Mouse (Mus musculus) lung, postnatal 4 days (tissue): ENCODE results near the gene Mpg.
A peak's percentile ranks its signal among the peaks of the same experiment; 100 is the strongest.

ENCODE experiments used
- DNase-seq, 2 experiments: peaks; one replicate each; pipeline ENCODE4 v3.0.0; 2021

Mpg gene

DNA sequence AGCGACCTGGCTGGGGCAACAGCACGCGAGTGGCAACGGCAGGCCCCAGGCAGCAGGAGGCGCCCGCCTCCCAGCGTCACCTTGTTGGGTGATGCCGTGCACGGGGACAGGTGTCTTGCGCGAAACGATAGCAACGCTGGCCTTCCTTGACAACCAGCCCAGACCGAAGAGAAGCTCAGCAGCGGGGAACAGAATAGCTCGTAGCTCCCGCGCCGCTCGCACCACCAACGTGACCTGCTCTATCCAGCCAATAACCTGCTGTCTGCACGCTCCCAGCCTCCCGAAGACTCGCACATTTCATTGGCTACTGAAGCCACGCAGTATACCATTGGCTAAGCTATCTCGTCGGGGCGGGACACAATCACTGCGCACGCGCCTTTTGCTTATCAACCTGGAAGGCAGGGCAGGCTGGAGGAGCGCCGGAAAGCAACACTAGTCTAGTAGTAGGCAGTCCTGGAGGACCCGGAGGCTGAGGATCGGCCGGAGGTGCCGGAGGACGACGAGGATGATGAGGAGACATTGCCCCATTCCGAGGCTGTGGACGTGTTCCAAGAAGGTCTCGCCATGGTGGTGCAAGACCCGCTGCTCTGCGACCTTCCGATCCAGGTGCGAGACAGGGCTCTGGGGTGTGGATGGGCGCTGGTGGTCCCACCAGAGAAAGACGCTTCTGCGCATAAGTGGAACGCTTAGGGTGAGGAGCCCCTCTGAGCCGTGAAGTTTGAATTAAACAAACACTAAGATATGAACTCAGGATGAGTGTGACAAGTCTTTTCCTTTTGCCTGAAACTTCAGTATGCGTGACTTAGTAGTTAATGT lies 21.0 kb upstream of the Mpg start, which contains the start of gene Snrnp25:
Gene Snrnp25 (plus strand): TSS at position 358 of the 816 bp plus-strand sequence.
- DNase-seq, result peak; percentile 96 to 97

DNA sequence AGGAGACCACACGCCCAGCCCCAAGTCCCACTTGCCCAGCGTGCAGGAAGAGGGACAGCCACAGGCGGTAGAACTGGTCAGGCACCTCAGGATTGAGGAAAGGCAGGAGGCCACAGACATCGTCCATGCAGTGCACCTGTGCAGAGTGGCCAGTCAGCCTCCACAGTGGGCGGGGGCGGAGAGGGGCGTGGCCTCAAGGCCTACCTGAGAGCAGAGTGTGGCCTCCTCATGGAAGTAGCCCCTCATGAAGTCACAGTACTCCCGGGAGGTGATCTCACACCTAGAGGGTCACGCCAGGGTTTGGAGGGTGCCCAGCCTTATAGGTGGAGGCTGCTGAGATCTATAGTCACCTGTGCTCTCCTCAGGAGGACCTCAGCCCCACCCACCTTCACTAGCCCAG lies 15.7 kb upstream of the Mpg start:
- no peak for DNase-seq

DNA sequence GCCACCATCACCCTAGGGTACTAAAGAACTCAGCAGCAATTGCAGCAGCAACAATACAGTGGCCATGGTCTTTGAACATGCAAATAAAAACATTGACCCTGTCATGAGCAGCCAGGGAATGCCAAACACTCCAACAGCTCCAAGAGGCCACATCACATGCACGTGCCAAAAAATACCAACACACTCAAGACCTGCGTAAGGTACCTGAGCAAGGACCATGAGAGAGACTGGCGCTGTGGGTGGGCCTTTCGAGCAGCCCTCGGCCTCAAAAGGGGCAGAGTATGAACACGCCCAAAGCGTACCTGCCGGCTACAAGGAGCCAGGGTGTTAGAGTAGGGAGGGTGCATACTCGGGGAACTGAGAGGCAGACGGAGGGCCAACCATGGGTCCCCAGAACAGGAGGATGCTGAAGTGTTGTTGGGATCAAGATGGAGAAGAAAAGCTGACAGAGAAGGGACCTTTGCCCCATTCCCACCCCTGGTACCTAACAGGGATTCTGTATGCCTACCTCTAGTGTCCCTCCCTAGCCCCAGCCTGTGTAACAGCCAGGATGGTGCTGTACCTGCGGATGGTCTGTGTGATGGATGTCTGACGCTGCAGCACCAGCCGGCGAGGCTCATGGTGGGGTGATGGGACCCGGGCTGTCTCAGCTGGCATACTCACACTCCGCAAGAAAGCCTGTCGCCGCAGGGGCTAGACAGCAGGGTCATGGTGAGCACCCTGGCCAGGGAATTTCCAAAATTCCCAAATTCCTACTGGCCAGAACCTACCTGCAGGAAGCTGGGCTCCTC lies 10.7 kb upstream of the Mpg start:
- peak in 1 of 2 experiments; percentile 43 for DNase-seq

DNA sequence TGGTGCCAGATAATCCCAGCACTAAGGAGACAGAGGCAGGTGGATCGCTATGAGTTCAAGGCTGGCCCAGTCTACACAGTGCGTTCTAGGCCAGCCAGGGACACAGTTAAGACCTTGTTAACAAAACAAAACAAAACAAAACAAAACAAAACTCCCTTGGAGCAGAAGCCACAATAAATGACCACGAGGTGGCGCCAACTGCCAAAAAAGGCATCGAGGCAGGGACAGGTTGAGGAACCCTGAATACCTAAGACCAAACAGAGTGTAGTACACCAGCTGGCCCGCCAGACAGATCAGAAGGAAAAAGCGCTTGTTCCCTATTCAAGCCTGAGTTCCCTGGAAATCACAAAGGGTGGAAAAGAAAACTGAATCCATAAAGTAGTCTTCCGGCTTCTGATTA lies 9.5 kb upstream of the Mpg start:
- peak; percentile 58 to 77 for DNase-seq

DNA sequence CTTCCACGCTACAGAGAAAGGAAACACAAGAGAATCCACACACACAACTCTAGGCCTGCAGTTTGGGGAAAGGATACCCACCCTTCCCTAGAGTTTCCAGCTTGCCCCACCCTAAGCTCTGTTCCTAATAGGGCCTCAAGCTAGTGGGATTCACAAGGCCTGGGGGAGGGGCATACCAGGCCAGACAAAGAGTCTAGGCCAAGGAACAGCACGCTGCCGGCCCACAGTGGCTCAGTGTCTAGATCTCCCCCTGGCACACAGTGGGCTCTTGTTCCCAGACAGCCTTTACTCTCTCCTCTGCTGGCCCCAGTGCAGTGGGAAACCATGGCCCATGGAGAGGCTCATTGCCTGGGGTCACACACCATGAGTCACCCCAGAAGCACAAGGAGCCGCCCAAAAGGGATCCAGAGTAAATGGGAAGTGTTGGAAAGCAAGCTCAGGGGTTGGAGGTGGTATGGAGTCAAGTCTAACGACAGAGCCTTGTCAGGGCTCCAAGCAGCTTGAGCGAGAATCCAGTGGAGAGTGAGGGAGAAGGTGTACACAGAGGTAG lies 7.7 kb upstream of the Mpg start:
- DNase-seq, result no peak

DNA sequence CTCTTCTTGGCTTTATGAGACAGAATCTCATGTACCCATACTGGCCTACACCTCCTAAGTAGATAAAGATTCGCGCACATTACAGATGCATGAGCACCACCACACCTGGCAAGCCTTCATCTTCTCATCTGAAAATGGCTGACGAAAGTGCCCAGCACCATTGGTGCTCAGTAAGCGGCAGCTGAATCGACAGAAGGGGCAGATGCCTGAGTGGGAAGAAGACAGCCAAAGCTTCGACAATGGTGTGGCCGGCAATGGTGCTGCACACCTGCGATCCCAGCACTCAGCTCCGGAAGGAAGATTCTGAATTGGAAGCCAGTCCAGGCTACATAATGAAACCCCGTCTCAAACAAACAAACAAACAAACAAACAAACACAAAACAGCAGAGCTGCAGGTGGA lies 7.0 kb upstream of the Mpg start:
- DNase-seq, result no peak

DNA sequence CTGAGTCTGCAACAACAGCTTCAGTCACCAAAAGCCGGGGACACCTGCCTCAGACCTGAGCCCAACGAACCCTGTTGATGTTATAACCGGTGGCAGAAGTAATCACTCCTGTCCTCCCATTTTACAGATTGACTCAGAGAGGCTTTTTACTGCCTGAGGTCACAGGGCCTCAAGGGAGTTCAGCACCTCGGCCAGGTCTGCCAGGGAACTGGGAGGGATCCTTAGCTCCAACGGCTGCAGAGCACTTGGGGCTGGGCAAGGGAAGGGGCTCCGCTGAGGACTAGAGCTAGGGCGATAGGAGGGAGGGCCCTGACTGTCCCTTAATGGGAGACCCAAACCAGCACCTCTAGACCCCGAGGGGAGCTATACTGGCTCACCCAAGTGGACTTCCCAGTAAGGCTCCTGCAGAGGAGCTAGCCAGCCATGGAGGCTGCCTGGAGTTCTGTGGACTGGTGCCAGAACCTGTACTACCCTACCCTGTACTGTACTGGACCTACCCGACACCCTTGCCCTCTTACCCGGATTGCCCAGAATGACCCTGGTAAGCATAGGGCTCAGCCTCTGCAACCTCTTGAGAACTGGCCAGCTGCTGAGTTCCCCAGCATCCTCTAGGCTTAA lies 5.6 kb upstream of the Mpg start:
- DNase-seq, result no peak

DNA sequence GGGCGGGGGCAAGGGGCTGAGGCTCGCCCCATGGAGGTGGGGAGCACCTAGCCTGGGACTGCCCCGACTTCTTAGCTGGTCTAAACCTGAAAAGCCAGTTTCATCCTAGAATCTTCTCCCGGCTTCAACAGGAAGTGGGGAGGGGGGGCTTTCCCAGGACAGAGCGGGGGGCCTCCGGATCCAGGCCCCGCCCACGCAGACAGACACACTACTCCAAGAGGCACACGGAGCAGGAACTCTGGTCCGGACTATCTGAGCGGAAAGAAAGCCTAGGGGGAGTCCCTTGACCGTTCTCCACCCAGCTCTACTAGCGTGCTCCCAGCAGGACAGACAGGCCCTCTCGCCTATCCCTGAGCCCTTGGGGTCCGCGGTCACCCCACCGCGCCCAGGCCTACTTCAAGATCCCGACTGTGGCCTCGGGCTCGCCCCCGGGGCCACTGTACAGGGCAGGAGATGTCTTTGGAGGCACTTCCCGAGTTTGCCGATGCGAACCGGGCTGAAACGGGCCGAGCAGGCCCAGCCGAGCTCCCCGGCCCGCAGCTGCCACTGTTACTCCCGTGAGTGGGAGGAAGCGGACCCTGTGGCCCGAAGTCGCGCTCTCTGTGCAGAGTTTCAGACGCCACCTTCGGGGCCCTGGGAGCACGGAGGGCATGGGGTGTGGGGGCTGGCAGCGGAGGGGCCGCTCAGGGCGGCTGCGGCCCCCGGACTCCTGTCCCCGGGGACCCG lies 4.9 kb upstream of the Mpg start:
- peak; percentile 80 to 88 for DNase-seq

DNA sequence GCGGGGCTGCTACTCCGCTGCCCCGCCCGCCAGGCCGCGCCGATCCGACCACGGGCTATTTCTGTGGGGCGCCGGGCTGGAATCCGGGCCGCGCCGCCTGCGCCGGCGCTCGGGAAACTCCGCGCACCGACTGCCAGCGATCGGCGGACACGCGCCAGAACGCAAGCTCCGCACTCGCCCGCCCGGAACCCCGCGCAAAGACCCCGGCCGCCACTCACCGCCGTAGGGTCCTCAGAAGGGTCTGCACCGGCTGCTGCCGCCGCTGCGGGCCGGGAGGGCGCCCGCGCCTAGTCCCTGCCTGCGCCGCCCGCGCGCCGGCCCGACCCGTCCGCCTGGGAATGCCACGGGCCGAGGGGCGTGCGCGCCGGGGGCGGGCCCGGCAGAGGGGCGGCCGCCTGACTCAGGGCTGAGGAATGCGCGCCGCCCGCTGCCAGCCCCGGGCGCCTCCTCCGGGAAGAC lies 4.3 kb upstream of the Mpg start, which contains the start of gene Rhbdf1:
Gene Rhbdf1 (minus strand): TSS at position 350 of the 459 bp plus-strand sequence.
- peak; percentile 79 to 89 for DNase-seq

DNA sequence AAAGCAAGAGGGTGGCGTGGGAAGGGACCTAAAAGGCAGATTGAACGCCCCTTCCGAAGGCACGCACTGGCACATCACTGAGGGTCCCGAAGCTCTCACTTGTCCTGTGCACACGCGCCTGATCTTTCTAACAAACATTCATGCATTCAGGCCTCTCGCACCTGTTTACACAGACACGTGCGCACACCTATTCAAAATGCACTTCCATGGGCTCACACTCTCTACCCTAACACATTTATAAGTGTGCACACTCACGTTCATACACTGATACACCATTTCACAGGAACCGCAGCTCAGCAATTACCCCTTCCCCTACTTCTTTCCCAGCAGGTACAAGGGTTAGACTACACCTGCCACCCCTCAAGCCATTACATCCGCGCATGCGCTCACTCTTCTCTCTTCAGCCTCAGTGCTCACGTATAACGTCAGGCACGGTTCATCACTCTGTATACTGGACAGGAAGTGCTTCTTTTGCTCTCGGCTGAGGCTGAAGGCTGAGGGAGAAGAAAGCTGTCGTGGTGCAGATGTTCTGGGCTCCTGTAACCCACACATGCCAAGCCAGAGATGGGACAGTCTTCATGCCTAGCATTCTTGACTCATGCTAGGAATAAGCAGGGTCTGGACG lies 3.6 kb upstream of the Mpg start:
- peak; percentile 38 to 44 for DNase-seq

DNA sequence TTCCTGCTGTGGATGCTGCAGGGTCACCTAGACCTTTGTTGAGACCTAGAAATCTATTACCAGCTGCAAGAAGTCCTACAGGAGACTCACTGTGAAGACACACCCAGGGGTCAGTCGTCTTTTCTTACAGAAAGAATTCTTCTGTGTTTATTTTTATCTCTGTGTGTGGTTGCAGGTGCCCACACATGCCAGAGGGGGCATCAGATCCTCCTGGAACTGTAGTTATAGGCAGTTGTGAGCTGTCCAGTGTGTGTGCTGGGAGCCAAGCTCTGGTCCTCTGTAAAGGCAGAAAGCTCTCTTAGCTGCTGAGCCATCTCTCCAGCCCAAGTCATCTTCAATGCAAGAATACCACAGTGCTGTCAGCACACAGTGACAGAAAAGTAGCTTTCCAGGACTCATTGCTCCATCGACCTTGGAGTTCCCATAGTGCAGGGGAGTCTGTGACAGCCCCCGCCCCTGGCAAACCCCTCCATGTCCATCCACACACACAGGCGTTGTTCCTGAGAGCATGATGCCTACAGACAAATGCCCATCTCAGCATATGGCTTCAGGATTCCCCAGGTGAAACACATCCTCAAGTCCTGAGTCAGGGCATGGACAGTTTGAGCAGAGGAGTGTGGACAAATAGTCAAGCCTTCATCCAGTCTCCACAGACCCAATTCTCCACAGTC lies 2.9 kb upstream of the Mpg start:
- no peak for DNase-seq

DNA sequence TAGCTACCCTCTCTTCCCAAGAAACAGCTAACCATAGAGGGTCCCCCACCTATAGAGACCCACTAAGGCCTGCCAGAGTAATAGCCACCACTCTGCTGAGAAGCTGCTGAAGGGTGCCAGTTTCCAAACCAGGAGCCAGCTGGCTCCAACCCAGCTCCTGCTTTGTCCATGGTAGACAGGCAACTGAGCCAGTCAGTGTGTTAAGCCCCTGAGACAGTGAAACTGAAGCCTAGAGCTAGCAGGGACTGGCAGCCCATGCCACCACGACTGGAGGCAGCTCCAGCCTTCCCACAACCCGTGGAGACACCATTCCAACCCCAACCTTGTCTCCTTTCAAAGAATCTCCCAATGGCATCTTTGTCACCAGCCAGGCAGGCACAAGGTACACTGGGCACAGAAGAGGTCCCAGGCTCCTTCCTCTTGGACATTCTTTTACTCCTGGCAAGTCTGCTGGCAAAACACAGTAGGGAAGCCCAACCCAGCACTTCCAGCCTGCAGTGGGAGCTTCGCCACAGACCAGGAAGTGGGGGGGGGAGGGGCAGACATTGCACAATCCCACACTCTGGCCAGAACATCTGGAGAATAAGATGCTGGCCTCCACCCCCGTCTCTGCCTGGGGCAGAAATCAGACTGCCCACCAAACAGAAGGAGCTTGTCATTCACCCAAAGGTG lies 1.7 kb upstream of the Mpg start:
- peak; percentile 91 to 93 for DNase-seq

DNA sequence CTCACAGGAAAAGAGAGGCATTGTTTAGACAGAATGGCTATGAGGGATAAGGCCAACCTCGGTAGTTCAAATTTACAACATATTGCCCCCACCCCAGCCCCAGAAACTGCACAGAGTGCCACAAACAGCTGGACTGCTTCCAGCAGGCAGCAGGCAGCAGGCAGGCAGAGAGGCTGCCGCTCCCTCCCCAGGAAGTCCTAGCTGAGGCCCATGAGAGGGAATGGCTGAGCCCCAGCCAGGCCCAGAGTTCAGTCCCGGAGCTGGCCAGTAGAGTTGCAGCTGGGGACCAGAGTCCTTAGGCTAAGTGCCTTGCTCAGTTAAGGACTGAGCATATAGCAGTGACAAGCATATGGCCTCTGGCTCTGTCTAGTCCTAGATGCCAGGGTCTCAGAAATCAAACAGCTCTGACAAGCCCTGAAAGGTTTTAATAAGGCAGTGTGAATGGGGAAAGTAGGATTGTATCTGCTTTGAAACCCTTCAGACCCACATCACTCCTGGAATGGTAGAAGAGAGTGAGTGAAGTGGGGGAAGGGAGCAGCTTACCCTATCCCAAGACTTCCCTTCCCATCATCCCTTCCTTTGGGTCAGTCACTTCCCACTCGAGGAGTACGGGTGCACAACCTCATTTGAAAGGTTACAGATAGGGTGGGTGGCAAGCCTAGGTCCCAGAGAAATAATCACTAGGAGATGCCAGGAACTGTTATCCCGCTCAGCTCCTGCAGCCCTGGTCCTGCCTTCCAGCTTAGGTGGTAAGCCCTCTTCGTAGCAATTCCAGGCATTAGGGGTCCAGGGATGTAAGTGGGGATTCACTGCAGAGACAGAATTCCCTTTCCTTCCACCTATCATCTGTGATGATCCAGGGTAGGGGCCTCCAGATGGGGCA lies 842 bp upstream of the Mpg start:
- DNase-seq, result peak; percentile 51 to 80

DNA sequence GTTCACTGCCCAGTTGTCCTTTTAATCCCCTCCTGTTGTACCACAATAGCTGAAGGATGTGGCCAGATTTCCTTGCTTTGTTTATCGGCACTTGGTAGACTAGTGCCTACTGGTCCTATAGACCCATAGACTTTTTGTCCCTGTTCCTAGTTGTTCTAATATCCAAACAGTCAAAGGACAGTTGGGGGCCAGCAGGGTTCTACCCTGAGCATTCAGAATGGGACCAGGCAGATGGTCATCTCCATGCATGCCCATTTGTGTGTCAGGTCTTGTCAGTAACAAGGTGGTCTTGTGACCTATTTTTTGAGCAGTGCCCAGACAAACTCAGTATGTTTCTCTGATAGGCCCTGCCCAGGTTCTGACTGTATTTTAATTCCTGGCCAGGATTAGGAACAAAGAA lies 736 bp downstream of the Mpg start:
- no peak for DNase-seq

DNA sequence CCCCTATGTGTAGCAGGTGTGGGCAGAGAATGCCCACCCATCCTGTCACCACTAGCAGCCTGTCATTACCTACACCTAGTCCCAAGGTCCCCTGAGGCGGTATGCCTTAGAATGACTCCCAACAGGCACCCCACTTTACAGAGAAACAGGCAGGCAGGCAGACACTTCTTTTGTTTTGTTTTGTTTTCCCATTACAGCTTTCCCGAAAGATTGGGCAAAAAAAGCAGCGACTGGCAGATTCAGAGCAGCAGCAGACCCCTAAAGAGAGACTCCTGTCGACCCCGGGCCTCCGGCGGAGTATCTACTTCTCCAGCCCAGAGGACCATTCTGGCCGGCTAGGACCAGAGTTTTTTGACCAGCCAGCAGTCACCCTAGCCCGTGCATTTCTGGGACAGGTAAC lies 1.2 kb downstream of the Mpg start:
- DNase-seq, result no peak

DNA sequence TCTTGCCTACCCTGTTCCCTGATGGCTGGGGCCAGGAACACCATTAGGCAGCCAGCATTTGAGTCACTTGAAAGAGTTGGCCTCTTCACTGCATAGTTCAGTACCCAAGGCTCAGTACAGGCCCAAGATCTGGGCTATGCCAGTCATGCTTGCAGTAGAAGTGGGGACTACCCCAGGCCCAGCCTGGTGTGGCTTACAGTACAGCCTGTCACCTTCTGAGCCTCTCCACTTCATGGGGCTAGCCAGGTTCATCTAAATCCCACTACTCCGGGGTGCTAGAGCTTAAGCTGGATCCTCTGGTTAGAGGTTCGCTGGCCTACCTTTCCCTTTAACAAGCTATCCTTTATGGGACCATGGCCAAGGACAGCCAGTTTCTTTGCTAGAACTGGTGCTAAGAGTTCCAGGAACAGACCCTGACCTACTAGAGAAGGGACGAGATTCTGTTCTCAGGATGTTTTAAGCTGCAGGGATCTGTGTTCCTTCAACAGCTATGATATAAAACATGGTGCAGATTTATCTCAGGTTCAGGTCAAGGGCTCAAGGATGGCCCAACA lies 2.1 kb downstream of the Mpg start:
- no peak for DNase-seq

DNA sequence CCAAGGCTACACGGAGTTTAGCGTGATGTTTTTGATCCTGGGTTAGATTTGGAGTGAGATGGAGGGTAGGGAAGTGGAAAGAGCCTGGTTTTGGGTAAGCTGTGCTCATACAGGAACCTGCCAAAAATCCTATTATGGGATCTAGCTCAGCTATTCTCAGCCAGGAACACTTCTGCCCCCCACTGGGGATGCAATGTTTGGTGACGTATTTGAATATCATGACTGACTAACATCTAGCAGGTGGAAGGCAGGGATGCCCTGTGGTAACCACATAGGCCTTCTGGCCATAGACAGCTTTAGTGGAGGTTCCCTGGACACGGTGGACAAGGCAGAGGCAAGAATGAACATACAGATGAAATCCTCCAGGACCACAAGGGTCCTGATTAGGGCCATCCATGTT lies 3.9 kb downstream of the Mpg start:
- DNase-seq, result no peak

DNA sequence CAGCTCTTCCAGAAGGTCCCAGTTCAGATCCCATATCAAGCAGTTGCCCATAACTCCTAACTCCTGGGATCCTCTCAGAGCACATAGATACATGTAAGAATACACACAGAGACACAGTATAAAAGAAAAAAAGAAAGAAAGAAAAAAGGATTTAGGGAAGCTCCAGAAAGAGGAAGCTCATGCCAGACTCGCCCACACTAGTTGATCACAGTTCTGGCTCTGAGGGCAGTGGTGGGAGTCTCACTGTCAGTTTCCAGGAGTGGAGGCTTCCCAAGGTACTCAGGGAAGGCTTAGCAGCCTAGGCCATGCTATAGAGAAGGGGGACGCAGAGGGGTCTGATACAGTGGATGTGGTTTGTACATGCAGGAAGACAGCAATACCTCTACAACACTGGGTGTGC lies 4.8 kb downstream of the Mpg start:
- no peak for DNase-seq

DNA sequence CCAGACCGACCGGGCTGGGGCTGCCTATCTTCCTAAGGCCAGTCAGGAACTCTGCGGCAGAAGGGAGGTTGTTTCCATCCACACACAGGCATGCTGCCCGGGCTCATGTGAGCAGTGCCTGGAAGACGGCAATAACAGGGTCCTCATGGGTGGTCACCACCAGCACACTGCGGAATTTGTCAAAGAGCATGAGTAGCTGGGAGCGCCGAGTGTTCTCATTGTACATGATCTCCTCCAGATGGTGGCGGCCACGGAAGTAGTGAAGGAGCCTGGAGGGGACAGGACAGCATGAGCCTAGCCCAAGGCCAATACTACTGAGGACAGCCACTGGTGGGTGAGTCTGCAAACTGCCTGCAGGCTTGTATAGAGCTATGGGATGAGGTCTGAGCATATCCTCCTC lies 6.5 kb downstream of the Mpg start:
- DNase-seq, result no peak
